Mouse (Mus musculus): ENCODE data around the gene Suclg1.

Suclg1 gene

DNA sequence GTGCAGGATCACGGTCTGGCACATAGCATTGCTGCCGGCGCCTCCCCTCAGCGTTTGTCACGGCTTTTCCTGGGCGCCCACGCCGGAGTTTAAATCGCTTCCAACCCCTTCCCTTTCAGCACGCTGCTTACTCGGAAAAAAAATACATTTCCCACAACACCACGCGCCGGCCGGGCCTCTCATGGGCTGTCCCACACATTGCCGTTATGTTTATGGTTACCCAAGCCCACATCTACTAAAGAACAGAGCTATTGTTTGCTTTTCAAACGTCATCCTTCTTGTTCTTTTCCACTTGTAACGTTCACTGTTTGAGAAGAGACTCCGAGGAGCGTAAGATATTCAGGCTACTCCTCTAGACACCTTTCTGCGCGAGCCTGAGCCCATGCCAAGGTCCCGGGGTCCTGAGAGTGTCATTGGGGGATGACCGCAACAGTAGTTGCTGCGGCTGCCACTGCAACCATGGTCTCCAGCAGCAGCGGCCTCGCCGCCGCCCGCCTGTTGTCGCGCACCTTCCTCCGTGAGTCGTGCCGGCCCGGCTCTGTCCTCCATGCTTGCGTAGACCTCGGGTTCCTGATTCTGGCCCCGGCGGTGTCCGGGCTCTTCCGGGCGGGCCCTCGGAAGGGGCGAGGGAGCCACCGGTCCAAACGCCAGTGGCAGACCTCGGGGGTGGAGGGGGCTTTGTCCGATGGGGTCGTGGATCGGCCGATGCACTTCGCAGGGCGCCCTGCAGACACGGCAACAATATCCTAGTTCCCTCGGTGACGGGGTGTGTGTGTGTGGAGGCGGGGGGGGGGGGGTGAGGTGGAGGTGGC lies at the start of gene Suclg1:
Suclg1 (plus strand) TSS at position 146 of the 812 bp plus-strand sequence.
- peak; percentile 86 to 90 for DNase-seq

DNA sequence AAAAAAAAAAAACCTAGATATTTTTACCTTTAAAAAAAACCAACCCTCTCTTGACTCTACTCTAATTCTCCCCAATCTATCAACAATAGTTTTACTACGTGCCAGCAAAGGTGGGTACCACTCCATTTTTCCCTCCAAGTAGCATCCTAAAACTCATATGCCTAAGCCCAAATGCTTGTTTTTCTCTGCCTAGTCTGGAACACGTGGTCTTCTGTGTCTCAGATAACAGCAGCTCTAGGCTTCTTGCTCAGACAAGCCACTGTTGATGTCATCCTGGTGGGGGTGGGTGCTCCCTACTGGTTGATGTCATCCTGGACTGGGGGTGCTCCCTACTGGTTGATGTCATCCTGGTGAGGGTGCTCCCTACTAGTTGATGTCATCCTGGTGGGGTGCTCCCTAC lies 44.5 kb upstream of the Suclg1 start:
- no peak for DNase-seq

DNA sequence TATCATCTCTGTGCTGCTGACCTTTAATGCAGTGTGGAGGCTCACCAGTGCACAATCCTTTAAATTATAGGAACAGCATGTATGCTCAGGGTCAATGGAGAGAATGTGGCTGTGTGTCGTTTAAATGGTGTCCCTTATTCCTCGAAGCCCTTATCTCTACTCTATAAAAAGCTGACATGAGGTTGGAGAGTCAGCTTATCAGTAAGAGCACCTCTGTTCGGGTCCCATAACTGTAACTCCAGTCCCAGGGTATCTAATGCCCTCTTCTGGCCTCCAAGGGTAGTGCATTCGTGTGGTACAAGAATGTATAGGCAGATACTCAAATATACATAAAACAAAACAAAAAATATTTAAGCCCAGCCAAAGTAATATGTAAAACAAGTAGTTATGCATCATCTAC lies 43.2 kb upstream of the Suclg1 start:
- no peak for DNase-seq

DNA sequence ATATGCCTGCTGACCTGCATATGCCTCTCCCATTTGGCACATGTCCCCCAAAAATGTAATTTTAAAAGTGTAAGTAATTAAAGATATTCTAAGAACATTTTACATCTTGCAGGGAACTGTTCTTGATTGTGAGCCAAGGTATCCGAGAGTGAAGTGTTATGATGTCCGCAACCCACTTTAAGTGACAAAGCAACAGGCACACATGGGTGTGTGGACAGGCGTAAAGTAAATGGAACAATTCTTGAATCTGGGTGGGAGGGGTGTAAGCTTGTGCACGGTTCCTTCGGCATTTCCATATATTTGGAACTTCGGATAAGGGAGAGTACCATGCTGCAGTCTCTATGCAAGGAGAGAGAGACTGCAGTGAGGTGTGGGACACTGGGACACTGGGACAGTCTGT lies 38.6 kb upstream of the Suclg1 start:
- DNase-seq = no peak

DNA sequence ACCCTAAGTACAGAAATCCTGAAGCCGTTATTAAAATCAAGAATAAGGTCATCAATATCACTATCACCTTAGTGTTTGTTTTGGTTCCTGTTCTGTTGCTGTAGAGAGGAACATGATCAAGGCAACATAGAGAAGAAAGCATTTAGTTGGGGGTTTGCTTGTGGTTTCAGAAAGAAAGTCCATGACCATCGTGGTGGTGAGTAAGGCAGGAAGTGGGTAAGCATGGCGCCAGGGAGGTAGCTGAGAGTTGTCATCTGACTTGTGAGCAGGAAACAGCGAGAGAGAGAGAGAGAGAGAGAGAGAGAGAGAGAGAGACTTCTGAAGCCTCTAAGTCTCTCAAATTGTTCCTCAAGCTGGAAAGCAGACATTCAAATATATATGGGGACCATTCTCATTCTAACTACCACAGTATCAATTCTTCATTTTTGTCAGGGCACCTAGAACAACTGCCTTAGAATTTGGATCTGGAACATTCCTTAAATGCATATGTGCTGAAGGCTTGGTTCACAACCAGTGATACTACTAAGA lies 37.7 kb upstream of the Suclg1 start:
- DNase-seq = no peak

DNA sequence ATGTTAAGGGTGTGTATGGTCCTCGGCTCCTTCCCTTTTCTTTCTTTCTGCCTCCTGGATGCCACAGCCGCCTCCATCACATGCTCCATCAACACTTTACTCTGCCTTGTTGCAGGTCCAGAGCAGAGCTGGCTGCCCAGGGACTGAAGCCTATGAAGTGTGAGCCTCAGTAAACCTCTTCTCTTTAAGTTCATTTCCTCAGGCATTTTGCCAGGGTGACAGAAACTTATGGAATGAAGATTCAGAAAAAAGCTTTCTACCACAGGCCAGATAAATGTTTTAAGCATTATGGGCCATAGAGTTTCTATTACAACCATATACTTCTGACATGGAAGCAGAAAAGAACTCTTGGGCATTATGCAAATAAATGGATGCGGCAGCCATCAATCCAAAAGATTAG lies 37.1 kb upstream of the Suclg1 start:
- no peak for DNase-seq

DNA sequence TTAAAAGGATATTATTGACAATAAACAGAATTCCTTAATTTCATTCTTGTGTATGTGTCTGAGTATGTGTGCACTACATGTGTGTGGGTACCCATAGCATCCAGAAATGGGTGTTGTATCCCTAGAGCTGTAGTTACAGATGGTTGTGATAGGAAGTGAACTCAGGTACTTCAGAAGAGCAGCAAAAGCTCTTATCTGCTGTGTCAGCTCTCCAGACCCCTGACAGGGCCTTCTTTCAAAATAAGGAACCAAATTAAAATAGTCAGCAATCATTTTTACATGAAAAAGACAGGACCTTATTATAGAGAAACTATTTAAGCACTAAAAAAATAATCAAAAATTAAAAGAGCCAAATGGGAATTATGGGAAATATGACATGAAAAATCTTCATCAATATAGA lies 36.6 kb upstream of the Suclg1 start:
- DNase-seq = no peak

DNA sequence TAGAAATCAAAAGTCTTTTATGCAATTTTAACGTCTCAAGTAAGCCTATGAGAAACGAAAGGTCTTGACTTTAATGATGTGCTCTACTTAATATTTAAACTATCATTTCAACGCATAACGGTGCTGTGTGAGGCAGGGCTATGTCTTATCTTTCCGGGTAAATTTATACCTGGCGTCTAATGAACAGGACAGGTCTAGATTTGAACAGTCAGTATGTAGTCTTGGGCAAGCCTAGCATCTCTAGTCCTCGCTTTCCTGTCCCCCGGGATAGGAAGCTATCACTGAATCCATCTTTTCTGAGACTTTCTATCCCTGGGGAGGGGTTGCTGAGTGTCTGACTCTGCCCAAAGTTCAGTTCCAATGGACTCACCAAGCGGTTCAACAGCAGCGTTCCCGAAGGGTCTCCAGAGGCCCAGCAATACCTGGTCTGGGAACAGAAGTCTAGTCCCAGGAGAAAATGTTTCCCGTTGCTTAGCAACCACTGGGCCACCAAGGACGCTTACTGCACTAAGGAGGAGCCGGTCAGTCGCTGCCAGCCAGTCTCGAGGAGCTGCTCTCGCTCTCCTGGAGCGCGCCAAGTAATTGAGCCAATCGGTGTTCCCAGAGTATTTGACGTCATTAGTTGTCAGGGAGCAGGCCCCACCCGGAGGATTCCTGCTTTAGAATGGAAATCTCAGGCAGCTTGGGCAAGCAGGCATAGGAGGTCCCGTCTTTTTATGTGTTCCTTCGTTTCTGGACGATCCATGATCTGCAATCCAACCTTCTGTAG lies 26.8 kb upstream of the Suclg1 start, which contains the start of gene Dnah6:
Dnah6 (minus strand) TSS at position 463 of the 769 bp plus-strand sequence.
- peak; percentile 92 to 94 for DNase-seq

DNA sequence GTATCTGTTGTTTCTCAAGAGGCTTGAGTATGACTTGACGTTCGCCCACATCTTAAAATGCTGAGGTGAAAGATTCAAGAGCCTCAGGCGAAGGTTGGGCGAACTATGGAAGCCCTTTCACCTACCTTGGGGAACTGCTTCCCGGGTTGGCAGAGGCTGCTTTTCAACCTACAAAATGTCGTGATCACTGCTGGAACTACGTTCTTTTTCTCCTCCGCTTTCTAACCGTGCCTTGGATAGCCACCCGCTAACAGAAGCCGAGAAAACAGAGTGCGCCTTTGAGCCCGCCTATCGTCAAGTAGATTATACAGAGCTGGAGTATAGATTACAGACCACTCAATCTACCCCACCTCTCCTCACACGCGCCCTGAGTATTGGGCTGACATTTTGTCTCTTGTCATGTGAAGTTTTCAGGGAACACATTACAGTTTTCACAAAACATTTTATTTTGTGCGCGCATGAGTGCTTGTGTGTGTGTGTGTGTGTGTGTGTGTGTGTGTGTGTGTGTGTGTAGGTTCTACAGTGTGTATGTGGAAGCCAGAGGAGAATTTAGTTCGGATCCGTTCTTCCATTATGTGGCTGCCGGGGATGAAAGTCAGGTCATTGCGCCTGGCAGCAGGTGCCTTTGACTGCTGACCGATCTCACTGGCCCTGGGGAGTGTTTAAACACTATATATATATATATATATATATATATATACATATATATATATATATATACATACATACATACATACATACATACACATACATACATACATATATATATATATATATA lies 26.0 kb upstream of the Suclg1 start:
- DNase-seq = no peak

DNA sequence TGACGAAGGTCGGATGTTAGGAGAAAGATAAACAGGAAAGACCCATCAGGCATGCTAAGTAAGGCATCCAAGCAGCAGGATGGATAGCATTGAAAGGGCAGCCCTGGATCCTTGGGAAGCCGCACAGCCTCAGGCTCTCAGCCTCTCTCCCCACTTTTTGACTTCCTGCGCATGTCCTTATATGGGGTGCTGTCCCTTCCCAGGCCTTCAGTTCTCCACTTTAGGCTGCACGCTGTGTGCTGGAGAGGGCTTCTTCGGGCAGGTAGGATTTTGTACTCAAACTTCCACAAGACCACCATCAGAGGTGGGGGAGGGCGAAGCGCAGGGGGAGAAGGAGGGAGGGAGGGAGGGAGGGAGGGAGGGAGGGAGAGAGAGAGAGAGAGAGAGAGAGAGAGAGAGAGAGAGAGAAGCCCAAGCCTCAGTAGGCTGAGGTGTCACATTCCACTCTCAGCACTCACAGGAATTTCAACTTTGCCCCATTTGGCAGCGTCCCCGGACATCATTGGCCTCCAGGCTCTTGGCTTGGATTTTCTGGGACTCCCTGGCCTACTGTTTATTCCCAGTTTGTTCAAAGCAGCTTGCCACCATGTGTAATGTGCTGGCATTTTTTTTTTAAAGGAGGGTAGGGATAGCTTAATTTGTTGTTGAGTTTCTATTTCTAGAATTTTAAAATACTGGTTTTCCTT lies 25.2 kb upstream of the Suclg1 start:
- DNase-seq = peak; percentile 96 to 97

DNA sequence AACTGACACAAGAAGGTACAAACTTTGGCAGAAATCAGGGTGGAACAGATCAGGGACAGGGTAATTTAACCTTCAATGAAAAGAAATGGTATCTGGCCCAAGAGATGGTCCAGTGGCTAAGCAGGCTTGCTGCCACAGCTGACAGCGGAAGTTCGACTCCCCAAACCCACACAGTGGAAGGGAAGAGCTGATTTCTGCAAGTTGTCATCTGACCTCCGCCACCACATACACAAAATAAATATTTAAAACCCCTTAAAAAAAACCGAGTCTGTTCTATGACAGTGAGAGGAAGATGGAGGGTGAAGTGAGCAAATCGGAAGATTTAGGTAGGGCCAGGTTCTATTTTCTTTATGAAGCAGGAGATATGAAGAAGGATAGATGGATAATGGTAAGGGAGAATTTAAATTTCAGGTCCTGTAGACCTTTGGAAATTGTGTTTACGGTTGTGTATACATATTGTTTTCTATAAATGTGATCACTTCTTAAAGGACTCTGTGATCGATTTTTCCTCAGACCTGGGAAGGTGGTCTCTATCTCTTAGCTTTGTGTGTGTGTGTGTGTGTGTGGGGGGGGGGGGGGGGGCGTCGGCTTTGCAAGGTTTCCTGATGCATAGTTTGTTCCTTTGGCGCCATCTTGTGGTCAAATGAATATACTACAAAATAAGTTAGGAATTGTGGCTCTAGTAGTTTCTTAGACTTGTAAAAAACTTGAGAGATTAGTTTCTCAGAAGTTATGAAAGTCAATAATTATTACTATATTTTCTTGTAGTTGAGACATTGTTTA lies 20.6 kb upstream of the Suclg1 start:
- DNase-seq = no peak

DNA sequence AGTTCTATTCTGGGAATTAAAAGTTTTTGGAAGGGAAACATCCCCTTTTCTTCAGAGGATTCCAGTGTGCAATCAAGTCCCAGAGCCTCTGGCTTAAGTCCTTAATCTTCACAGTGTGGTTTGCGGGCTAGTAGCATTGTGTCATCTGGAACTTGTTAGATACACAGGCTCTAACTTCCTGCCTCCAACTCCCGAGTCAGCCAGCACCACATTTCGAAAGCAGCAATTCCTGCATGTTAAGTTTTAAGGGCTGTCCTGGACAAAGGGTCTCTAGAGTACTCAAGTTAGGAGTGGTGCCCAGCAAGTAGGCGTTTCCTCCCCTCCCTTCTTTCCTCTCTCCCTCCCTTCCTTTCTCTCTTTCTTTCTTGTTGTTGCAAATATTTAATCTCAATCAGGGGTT lies 19.8 kb upstream of the Suclg1 start:
- no peak for DNase-seq

DNA sequence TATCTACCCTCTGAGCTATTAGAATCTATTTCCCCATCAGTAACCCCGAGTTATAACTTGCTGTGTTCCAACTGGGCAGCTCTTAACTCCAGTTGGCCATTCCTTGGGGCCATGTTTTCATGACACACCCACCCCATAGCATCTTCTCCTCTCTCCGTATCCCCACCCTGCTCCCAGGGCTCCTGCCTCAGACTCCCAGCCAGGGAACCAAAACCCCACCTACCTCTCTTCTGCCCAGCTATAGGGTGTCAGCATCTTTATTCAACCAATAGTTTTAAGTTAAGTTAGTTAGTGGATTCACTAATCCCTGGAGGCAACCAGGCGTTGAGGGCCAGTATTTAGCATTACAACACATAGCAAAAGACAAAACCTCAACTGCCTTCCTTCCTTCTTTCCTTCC lies 19.3 kb upstream of the Suclg1 start:
- no peak for DNase-seq

DNA sequence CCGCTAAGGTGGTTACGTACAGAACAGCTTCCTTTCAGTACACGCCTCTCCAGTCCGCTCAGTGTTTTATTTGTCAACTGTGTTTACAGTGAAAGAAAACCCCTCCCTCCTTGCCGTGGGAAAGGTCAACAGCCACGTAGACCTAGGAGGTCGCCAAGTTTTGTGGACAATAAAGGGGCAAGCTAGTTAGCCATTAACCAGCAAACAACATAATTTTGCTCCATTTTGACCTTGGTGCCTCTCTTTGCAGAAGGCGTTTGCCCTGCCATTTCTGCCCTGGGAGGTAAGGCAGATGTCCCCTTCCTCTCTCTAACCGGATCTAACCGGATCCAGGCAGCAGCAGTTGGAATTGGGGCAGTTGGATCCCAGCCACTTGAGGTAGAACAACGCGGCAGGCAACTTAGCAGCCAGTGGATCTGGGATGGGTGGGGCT lies 16.0 kb upstream of the Suclg1 start:
- peak; percentile 88 for DNase-seq

DNA sequence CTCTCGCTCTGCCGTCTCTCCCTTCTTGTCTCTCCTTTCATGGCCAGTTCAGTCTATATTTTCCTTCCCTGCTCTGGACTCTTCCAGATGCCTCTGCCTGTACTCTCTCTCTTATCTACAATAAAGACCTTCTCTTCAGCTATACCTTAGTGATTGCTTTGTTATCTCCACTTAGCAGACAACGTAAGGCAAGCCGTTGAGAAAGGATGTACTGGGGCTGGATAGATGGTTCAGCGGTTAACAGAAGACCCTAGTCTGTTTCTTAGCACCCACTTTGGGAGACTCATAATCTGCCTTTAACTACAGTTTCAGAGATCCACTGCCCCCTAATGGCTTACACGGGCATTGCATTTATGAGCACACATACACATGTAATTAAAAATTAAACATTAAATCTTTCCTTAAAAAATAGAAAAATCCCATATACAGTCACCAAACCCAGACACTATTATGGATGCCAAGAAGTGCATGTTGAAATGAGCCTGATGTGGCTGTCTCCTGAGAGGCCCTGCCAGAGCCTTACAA lies 14.9 kb upstream of the Suclg1 start:
- no peak for DNase-seq

DNA sequence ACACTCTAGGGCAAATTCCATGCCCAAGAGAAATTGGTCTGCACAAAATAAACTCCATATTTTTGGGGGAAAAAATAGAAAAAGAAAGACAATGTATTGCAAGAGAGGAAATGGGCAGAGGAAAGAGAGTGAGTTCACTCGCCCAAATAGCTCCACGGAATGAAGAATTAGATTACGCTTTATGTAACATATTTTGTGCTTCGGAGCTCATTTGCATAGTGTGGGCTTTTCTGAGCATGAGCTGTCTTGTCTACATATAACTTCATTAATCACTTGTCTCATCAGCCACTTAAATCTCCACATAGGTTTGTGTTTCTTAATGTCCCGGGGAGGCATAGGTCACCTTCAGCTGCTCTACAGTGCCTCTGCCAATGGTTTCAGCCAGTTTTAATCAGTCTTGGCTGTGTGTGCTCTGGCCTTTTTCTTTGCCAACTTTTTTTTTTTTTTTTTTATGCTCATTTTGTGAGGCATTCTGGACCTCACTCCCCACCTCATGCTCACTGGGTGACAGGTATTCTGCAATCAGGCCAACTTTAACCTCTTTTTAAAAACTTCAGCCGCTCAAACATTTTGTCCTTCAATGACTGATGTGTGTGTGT lies 13.8 kb upstream of the Suclg1 start:
- peak in 1 of 2 experiments; percentile 61 for DNase-seq

DNA sequence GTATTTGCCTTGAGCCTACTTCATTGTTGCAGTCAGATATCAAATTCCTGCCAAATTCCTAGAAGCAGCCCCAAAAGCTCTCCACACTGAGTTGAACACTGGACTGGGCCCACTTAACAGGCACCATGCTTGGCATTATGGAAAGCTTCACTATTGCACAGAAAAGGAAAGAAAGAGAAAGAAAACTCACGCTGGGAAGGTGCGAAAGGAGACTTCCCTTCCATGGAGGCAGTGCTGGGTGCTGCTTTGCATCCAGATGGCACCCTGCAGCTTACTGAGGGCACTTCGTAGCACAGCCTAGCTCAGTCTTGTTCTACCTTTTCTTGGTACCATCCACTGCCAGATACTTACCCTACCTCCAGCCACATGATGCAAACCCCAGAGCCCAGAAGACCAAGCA lies 12.5 kb upstream of the Suclg1 start:
- no peak for DNase-seq

DNA sequence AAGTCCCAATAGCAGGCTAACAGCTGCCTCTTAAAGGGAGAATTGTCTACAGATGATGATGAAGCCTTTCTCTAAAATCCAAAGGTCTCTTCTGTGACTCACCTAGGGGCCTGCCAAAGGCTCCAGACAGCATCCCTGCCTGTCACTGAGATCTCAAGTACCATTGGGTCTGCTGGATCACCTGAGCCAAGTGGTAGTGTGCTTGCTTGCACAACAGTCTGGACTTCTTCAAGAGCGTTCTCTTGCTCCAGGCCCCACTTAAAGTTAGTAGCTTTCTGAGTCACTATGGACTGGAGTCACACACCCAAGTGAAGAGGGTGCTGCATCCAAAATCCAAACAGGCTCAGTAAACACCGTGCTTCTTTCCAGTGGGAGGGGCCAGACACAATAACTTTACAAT lies 1.4 kb upstream of the Suclg1 start:
- DNase-seq = no peak

DNA sequence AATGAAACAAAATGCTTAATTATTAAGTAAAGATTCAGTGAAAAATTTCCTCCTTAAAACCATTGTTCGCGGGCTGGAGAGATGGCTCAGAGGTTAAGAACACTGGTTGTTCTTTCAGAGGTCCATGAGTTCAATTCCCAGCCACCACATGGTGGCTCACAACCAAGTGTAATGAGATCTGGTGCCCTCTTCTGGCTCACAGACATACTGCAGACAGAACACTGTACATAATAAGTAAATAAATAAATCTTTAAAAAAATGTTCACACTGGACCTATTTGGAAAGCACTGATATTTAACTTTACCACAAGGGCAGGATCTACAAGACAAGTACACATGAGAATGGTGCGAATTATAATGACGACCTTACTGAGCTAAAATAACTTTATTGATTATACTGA lies 730 bp upstream of the Suclg1 start:
- DNase-seq = peak in 1 of 2 experiments; percentile 39

DNA sequence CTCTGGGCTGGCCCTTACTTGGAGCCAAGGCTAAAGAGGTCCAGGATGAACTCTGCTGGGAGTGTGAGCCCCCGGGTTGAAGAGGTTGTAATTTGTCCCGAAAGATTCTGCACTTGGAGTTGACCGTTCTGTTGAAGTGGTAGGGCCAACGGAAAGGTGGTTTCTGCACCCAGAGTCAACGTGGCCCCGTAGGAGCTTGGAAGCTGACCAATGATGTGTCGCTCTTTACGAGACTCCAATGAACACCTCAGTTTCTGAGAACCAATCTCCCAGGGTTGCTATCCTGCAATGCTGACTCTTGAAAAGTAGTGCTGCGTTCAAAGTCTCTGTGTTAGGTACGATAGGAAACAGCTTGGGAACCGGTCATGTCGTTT lies 854 bp downstream of the Suclg1 start:
- DNase-seq = peak; percentile 57 to 59

DNA sequence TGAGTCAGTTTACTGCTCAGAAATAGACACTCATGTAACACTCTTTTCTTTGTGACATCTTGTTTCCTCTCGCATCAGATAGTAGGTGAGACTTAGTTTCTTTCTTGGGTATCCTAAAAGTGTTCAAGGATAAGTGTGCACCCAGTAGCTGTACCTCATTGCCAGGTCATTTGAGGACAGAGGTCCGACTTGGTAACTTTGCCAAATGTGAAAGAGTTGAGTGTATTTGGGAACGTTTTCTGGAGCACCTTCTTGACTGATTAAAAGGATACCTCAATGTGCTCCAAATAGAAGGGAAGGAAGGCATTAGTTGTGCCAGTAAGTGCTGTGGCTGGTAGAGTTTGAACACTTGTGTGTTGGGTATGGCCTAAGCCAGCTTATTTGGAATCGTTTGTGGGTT lies 1.7 kb downstream of the Suclg1 start:
- no peak for DNase-seq
